Mouse (Mus musculus) myocyte (in vitro differentiated cells): ENCODE measurements around the gene Nup214.

ENCODE experiments used
- CEBPB ChIP-seq: IDR thresholded peaks from 2 replicates; pipeline ENCODE4 v1.6.1; 2011; ENCODE audit warnings: mild to moderate bottlenecking, moderate library complexity; ENCODE audit not compliant: poor library complexity, insufficient read depth, severe bottlenecking
- E2F4 ChIP-seq: IDR thresholded peaks from one replicate; pipeline ENCODE4 v1.6.1; 2011; ENCODE audit warnings: mild to moderate bottlenecking, control low read depth, moderate library complexity; ENCODE audit not compliant: insufficient read depth
- MAX ChIP-seq: IDR thresholded peaks from one replicate; pipeline ENCODE4 v1.6.1; 2011; ENCODE audit warnings: low read depth, mild to moderate bottlenecking, control low read depth
- MYOD1 ChIP-seq, 3 experiments: IDR thresholded peaks; one replicate each; pipeline ENCODE4 v1.6.1; 2011; ENCODE audit warnings: control low read depth in 2 of 3, low read depth in 2 of 3, mild to moderate bottlenecking in 2 of 3, moderate library complexity in 1 of 3; ENCODE audit not compliant: insufficient read length in 2 of 3, control insufficient read depth in 1 of 3
- MYOG ChIP-seq, 3 experiments: IDR thresholded peaks; one replicate each; pipeline ENCODE4 v1.6.1; 2011; ENCODE audit warnings: control low read depth in 2 of 3, low read depth in 2 of 3, mild to moderate bottlenecking in 2 of 3; ENCODE audit not compliant: insufficient read length in 2 of 3, control insufficient read depth in 1 of 3, insufficient read depth in 1 of 3
- POLR2A ChIP-seq: IDR thresholded peaks from one replicate; pipeline ENCODE4 v1.6.1; 2011; ENCODE audit warnings: low read depth, mild to moderate bottlenecking, control low read depth, moderate library complexity; ENCODE audit not compliant: insufficient read length
- POLR2AphosphoS2 ChIP-seq: IDR thresholded peaks from one replicate; pipeline ENCODE4 v1.6.1; 2011; ENCODE audit warnings: low read depth, control low read depth; ENCODE audit not compliant: insufficient read length
- REST ChIP-seq: IDR thresholded peaks from one replicate; pipeline ENCODE4 v1.6.1; 2011; ENCODE audit warnings: mild to moderate bottlenecking, control low read depth, moderate library complexity; ENCODE audit not compliant: insufficient read depth, insufficient read length
- SRF ChIP-seq: IDR thresholded peaks from one replicate; pipeline ENCODE4 v1.6.1; 2011; ENCODE audit warnings: low read depth; ENCODE audit not compliant: control insufficient read depth, insufficient read length
- TCF12 ChIP-seq: IDR thresholded peaks from one replicate; pipeline ENCODE4 v1.6.1; 2011; ENCODE audit warnings: mild to moderate bottlenecking, control low read depth; ENCODE audit not compliant: poor library complexity, insufficient read depth, severe bottlenecking
- TCF3 ChIP-seq: IDR thresholded peaks from one replicate; pipeline ENCODE4 v1.6.1; 2011; ENCODE audit warnings: low read depth, control low read depth; ENCODE audit not compliant: insufficient read length
- USF1 ChIP-seq: IDR thresholded peaks from one replicate; pipeline ENCODE4 v1.6.1; 2011; ENCODE audit warnings: low read depth, mild to moderate bottlenecking, control low read depth, moderate library complexity

- TF ChIP-seq POLR2A (no peak), USF1 (no peak), SRF (no peak), POLR2AphosphoS2 (peak; percentile 31), MAX (no peak), TCF3 (peak; percentile 70), CEBPB (no peak), TCF12 (peak; percentile 87), MYOD1 (IDR thresholded peaks at IDR 0.05; ENCODE audit: control insufficient read depth in 1 of 3, insufficient read length in 2 of 3, low read depth in 2 of 3) (peak; percentile 56 to 96 (median 82)), E2F4 (no peak), REST (no peak), MYOG (IDR thresholded peaks at IDR 0.05; ENCODE audit: control insufficient read depth in 1 of 3, insufficient read depth in 1 of 3, insufficient read length in 2 of 3, low read depth in 2 of 3) (peak; percentile 85 to 95 (median 88))
Measured at GRCm38 (mm10) chr2:32056524-32056923, 82.3 kb downstream of the Nup214 start.
